Mouse (Mus musculus): ENCODE data around the gene Agtpbp1. TPM values are rescaled to one million over a fixed set of nuclear protein-coding genes. Genes with fewer than 3 reads are reported as not detected.
"Not testable (repeated sequence)": the region's sequence is repeated elsewhere in the genome, so short reads cannot be mapped to it uniquely, and the experiment has no call there.

Agtpbp1 gene
- total RNA-seq, 2 experiments from 2014 or later, result 35.8 to 41.9 TPM

GRCm38 (mm10) chr13:59480599-59481483 is 104.2 kb downstream of the Agtpbp1 start:
- no peak for DNase-seq

GRCm38 (mm10) chr13:59477928-59478327 is 107.1 kb downstream of the Agtpbp1 start:
- not testable (repeated sequence) for DNase-seq

GRCm38 (mm10) chr13:59477451-59477850 is 107.6 kb downstream of the Agtpbp1 start:
- no peak for DNase-seq

- no peak for DNase-seq
These were observed 110.1 kb downstream of the Agtpbp1 start for GRCm38 (mm10) chr13:59474973-59475372.

- no peak for DNase-seq
These were observed 111.7 kb downstream of the Agtpbp1 start for GRCm38 (mm10) chr13:59473341-59473740.

GRCm38 (mm10) chr13:59472222-59472621 is 112.8 kb downstream of the Agtpbp1 start:
- DNase-seq, result peak in 1 of 2 experiments; percentile 24

- no peak for DNase-seq
These were observed 115.3 kb downstream of the Agtpbp1 start for GRCm38 (mm10) chr13:59469701-59470100.

GRCm38 (mm10) chr13:59468181-59468802 is 116.7 kb downstream of the Agtpbp1 start:
- DNase-seq, result no peak

- DNase-seq, result peak; percentile 45 to 77
These were observed 117.4 kb downstream of the Agtpbp1 start for GRCm38 (mm10) chr13:59467591-59467990.

- DNase-seq, result no peak
These were observed 124.1 kb downstream of the Agtpbp1 start for GRCm38 (mm10) chr13:59460958-59461357.

GRCm38 (mm10) chr13:59456203-59456602 is 128.8 kb downstream of the Agtpbp1 start:
- DNase-seq, result no peak

- DNase-seq, result peak; percentile 21 to 47
These were observed 130.8 kb downstream of the Agtpbp1 start for GRCm38 (mm10) chr13:59454001-59454785.

- DNase-seq, result no peak
These were observed 131.4 kb downstream of the Agtpbp1 start for GRCm38 (mm10) chr13:59453582-59453981.

GRCm38 (mm10) chr13:59453045-59453444 is 132.0 kb downstream of the Agtpbp1 start:
- DNase-seq, result no peak

- DNase-seq, result no peak
These were observed 134.2 kb downstream of the Agtpbp1 start for GRCm38 (mm10) chr13:59450840-59451239.

GRCm38 (mm10) chr13:59447130-59447529 is 137.9 kb downstream of the Agtpbp1 start:
- no peak for DNase-seq

- DNase-seq, result no peak
These were observed 139.8 kb downstream of the Agtpbp1 start for GRCm38 (mm10) chr13:59445179-59445578.

- DNase-seq, result no peak
These were observed 140.7 kb downstream of the Agtpbp1 start for GRCm38 (mm10) chr13:59444371-59444770.

GRCm38 (mm10) chr13:59439683-59440082 is 145.3 kb downstream of the Agtpbp1 start:
- no peak for DNase-seq

GRCm38 (mm10) chr13:59434554-59434953 is 150.5 kb downstream of the Agtpbp1 start:
- no peak for DNase-seq

GRCm38 (mm10) chr13:59431124-59431864 is 153.7 kb downstream of the Agtpbp1 start:
- DNase-seq, result peak; percentile 29 to 52

GRCm38 (mm10) chr13:59429369-59429768 is 155.7 kb downstream of the Agtpbp1 start:
- no peak for DNase-seq

Measured in adrenal gland, postnatal 36 days (tissue).